Mouse (Mus musculus) midbrain, embryonic 16.5 days (tissue): ENCODE results near the gene Dnajc16. TPM values are rescaled to one million over a fixed set of nuclear protein-coding genes. Genes with fewer than 3 reads are reported as not detected.

Source experiments
- ATAC-seq: fragments of 200-750 bp; cut with Nextera tagmentation; 2 replicates; pipeline ENCODE4 v1.8.0; 2017; ENCODE audit warnings: moderate TSS enrichment
- H3K27ac ChIP-seq: fragments of 300-500 bp; sonication (generic); 2 replicates; pipeline ENCODE4 v1.5.1; 2014; ENCODE audit warnings: mild to moderate bottlenecking, low read length, mixed read lengths
- H3K27me3 ChIP-seq: fragments of 300-500 bp; sonication (generic); 2 replicates; pipeline ENCODE4 v1.6.1; 2014; ENCODE audit warnings: low read depth, low read length, mixed read lengths; ENCODE audit not compliant: control insufficient read depth, insufficient read depth
- H3K36me3 ChIP-seq: fragments of 300-500 bp; sonication (generic); 2 replicates; pipeline ENCODE4 v1.6.1; 2014; ENCODE audit warnings: mild to moderate bottlenecking, low read length, moderate library complexity, mixed read lengths; ENCODE audit not compliant: control insufficient read depth, insufficient read depth
- H3K4me1 ChIP-seq: fragments of 300-500 bp; sonication (generic); 2 replicates; pipeline ENCODE4 v1.6.1; 2014; ENCODE audit warnings: mild to moderate bottlenecking, low read length, mixed read lengths; ENCODE audit not compliant: control insufficient read depth, insufficient read depth
- H3K4me2 ChIP-seq: fragments of 300-500 bp; sonication (generic); 2 replicates; pipeline ENCODE4 v1.6.1; 2014; ENCODE audit warnings: mild to moderate bottlenecking, low read length, mixed read lengths
- H3K4me3 ChIP-seq: fragments of 300-500 bp; sonication (generic); 2 replicates; pipeline ENCODE4 v1.5.1; 2014; ENCODE audit warnings: low read depth, mild to moderate bottlenecking, low read length, moderate library complexity, mixed read lengths
- H3K9ac ChIP-seq: fragments of 300-500 bp; sonication (generic); 2 replicates; pipeline ENCODE4 v1.6.1; 2014; ENCODE audit warnings: low read depth, low read length, mixed read lengths
- H3K9me3 ChIP-seq: fragments of 300-500 bp; sonication (generic); replicated peaks from 2 replicates; pipeline ENCODE4 v1.6.1; 2014; ENCODE audit warnings: mild to moderate bottlenecking, low read length, mixed read lengths; ENCODE audit not compliant: control insufficient read depth, poor library complexity, severe bottlenecking
- WGBS: fragments of 180-500 bp; shearing (Covaris S2); extraction: QIAGEN DNeasy Blood & Tissue Kit; methylation state at CpG from one replicate; pipeline ENCODE4 v1.1.7; 2014; 5-methylcytosine and 5-hydroxymethylcytosine counted together
- polyA plus RNA-seq: library from polyadenylated mRNA; unstranded; fragments of >200 nt; fragmentation: Nextera tagmentation; extraction: Ambion mirVana; gene quantifications from 2 replicates; pipeline ENCODE4 v1.2.1, GENCODE M21; 2015

Gene Dnajc16
- polyA plus RNA-seq, 1 experiment from 2014 or later, result 6.6 TPM

DNA sequence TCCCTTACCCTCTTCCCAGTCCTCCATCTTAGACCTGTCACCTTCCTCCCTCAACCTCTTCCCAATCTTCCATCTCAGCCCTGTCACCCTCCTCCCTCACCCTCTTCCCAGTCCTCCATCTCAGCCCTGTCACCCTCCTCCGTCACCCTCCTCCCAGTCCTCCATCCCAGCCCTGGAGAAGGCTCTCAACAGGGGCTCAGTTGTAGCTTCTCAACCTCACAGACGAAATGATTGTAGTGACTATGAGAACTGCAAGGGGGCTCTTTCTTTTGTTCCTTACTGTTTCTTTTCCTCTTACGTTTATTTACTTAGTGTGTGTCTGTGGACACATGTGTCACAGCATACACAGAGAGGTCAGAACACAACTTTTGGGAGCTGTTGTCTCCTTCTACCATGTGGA lies 39.9 kb downstream of the Dnajc16 start:
- H3K9ac ChIP-seq, result no peak overlapping the region
- no peaks in the 10 kb centered on the region for H3K36me3 ChIP-seq
- no peaks in the 10 kb centered on the region for H3K4me1 ChIP-seq
- H3K4me3 ChIP-seq, result no peak overlapping the region
- WGBS, result 62% methylated on average over 3 of the region's 3 CpGs
- H3K9me3 ChIP-seq, result no peaks in the 10 kb centered on the region
- no peak overlapping the region for H3K27ac ChIP-seq
- no peaks in the 10 kb centered on the region for H3K27me3 ChIP-seq
- no peak overlapping the region for H3K4me2 ChIP-seq
- no peak for ATAC-seq

DNA sequence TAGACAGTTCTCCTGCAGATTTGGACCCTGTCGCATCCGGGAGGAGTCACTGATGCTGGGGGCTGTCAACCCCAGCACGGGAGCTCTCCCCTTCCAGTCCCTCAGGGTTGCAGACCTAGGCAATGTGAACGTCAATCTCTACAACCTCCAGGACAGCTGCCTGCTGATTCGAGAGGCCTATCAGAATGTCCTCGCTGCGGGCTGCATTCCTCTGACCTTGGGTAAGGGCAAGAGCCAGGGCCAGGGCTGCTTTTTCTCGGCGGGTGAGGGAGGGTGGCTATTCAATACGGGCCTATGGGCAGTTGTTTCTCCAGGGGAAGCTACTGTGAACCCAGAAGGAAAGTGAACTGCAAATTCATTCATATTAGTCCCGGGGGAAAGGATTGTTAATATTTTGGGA lies 41.2 kb downstream of the Dnajc16 start:
- whole genome bisulfite sequencing, result 44% methylated on average over 11 of the region's 11 CpGs

DNA sequence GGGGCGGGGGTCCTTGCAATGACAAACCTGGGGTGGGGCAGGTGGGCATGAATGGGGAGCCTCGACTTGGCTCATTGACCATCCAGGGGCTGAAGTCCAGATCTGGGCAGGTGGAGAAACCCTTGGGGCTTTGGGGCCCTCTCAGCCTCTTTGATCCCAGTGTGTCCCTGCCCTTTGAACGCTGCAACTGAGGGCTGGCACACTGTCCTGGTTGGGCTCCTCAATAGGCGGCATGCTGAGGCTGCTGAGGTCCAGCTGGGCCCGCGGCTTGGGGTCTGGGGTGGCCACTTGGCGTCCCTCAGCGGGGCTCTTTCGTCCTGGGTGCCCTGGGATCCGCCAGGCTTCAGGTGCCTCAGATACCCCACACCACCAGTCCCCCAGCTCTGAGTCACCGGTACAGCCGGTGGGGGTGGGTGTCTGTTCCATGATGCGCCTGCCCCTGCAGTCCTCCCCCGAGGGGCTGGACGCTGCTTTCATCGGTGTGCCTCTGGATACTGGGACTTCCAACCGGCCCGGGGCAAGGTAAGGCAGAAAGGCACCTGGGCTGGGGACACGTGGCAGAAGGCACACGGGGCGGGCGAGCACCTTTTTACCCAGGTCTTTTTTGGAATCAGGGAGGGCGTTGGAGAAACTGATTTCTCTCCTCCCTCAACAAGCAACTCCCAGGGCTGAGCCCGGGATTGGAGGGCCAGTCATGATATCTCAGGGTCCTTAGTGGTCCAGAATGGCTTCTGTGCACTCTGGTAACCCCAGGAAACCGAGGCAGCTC lies 44.0 kb downstream of the Dnajc16 start, which contains the start of gene Agmat:
TSS of gene Agmat (plus strand) at position 95 of the 769 bp plus-strand sequence.
- H3K9ac ChIP-seq, result no peak within 1 kb of the TSS
- no peaks in the 10 kb centered on the region for H3K27me3 ChIP-seq
- ATAC-seq, result no peak
- H3K4me3 ChIP-seq, result no peak within 1 kb of the TSS
- H3K4me1 ChIP-seq, result no peaks in the 10 kb centered on the region
- 21% methylated on average over 25 of the region's 25 CpGs for WGBS
- no peaks in the 10 kb centered on the region for H3K36me3 ChIP-seq
- H3K4me2 ChIP-seq, result no peak within 1 kb of the TSS
- H3K9me3 ChIP-seq, result no peaks in the 10 kb centered on the region
- H3K27ac ChIP-seq, result no peak within 1 kb of the TSS

More for the DNA sequence above, 41.2 kb downstream of the Dnajc16 start:
- Histone ChIP-seq H3K4me2 (no peak overlapping the region), H3K27me3 (no peaks in the 10 kb centered on the region), H3K9ac (no peak overlapping the region), H3K9me3 (no peaks in the 10 kb centered on the region), H3K4me3 (no peak overlapping the region), H3K27ac (no peak overlapping the region), H3K36me3 (no peaks in the 10 kb centered on the region), H3K4me1 (no peaks in the 10 kb centered on the region)
- ATAC-seq, result no peak

DNA sequence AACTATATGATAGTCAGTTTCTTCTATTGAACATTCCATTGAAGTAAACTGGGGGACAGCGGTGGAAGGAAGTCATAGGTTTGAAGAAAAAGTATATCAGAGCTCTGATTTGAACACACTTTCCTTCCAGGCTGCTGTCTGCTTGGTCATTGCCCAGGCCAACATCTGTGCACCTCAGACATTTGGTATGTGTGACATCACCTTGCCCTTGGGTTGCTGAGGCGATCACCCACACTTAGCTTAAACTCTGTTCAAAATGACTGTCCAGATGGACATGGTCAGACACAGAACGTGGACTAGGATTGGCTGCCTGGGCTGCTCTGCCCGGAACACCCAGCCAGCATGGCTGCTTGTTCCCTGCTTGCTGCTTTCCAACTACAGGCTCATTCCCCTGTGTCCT lies 48.4 kb downstream of the Dnajc16 start:
- Histone ChIP-seq H3K36me3 (no peaks in the 10 kb centered on the region), H3K27ac (no peak overlapping the region), H3K4me1 (no peaks in the 10 kb centered on the region), H3K9ac (no peak overlapping the region), H3K27me3 (no peaks in the 10 kb centered on the region), H3K9me3 (no peaks in the 10 kb centered on the region), H3K4me2 (no peak overlapping the region), H3K4me3 (no peak overlapping the region)
- WGBS, result 84% methylated on average over 4 of the region's 4 CpGs
- ATAC-seq, result no peak

DNA sequence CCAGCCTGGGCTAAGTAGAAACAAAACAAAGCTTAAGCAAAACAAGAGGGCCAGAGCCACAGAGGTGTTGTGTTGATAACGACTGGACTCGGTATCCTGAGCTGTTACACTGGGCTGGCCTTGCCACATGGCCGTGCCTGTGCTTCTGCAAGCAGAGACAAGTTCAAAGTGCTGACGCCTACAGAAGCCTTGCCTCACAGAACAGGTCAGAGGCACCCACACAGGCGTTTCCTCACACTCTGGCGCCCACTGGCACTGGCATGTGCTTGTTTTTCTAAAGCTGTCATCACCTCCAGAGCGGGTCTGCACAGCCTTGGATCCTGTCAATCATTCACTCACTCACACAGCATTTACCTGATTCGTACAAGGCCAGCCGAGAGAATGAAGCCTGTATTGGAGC lies 48.9 kb downstream of the Dnajc16 start:
- H3K36me3 ChIP-seq, result no peaks in the 10 kb centered on the region
- no peak overlapping the region for H3K9ac ChIP-seq
- no peaks in the 10 kb centered on the region for H3K27me3 ChIP-seq
- H3K27ac ChIP-seq, result no peak overlapping the region
- H3K9me3 ChIP-seq, result no peaks in the 10 kb centered on the region
- H3K4me1 ChIP-seq, result no peaks in the 10 kb centered on the region
- 75% methylated on average over 9 of the region's 9 CpGs for WGBS
- no peak for ATAC-seq
- no peak overlapping the region for H3K4me3 ChIP-seq
- no peak overlapping the region for H3K4me2 ChIP-seq

DNA sequence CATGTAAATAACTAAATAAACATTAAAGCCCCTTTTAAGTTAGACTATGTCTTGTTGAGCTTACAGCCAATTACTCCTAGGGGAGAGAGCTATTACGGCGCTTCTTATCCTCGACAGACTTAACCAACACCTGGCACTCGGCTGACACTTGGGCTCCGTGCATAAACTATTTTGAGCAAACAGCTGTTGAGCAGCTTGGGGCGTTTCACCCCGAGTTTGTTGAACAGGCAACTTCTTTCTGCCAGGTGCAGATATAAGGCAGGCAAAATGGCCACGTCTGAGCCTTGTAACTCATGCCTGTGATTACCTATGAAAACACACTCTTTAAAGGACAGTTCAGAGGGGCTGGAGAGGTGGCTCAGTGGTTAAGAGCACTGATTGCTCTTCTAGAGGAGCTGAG lies 52.7 kb downstream of the Dnajc16 start:
- Histone ChIP-seq H3K9me3 (no peaks in the 10 kb centered on the region), H3K27ac (no peak overlapping the region), H3K9ac (no peak overlapping the region), H3K4me3 (no peak overlapping the region), H3K36me3 (no peaks in the 10 kb centered on the region), H3K4me2 (no peak overlapping the region), H3K27me3 (no peaks in the 10 kb centered on the region), H3K4me1 (peaks cover 9% of the 10 kb centered on the region; the same call in 1 of the 2 replicates)
- WGBS, result 81% methylated on average over 8 of the region's 8 CpGs
- ATAC-seq, result no peak

DNA sequence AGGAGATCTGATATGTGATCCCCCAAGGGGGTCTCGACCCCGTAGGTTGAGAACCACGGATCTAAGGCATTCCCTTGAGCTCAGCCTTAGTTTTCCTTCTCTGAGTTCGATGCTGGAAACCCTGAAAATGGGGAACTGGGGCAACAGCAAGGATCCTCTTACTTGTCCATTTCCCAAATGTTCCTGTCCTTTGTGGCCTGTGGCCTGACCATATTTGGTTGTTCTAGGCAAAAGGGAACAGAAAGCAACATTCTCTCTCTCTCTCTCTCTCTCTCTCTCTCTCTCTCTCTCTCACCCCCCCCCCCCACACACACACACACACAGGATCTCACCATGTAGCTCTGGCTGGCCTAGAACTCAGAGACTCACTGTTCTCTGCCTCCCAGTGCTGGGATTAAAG lies 53.9 kb downstream of the Dnajc16 start:
- no peak overlapping the region for H3K9ac ChIP-seq

DNA sequence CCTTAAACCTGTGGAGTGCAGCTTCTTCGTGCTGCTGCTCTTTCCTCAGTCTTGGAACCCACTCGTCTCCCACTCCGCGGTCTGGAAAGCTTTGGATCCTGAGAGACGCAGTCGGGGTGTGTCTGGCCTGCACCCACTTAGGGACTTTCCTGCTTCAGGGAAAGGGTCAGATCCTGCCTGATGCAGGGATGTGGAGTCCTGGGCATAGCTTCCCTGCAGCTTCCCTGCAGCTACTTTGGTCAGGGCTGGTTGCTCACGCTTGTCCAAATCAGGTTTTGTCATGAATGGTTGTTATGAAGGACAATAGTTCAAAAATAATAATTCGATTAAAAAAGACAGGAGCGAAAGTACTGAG lies 55.5 kb downstream of the Dnajc16 start:
- Histone ChIP-seq H3K27me3 (no peaks in the 10 kb centered on the region), H3K9me3 (no peaks in the 10 kb centered on the region), H3K4me3 (peak overlapping the region; percentile 44), H3K27ac (peak overlapping the region; percentile 58), H3K9ac (peak overlapping the region; percentile 59; the same call in 1 of the 2 replicates), H3K36me3 (no peaks in the 10 kb centered on the region), H3K4me2 (peak overlapping the region; percentile 86), H3K4me1 (peaks cover 9% of the 10 kb centered on the region; the same call in 1 of the 2 replicates)
- WGBS, result 22% methylated on average over 9 of the region's 9 CpGs
- no peak for ATAC-seq

More for the DNA sequence above, 53.9 kb downstream of the Dnajc16 start:
- no peak for ATAC-seq
- Histone ChIP-seq H3K9me3 (no peaks in the 10 kb centered on the region), H3K27me3 (no peaks in the 10 kb centered on the region), H3K4me2 (no peak overlapping the region), H3K4me1 (peaks cover 9% of the 10 kb centered on the region; the same call in 1 of the 2 replicates), H3K4me3 (no peak overlapping the region), H3K27ac (no peak overlapping the region), H3K36me3 (no peaks in the 10 kb centered on the region)
- 67% methylated on average over 4 of the region's 4 CpGs for WGBS

DNA sequence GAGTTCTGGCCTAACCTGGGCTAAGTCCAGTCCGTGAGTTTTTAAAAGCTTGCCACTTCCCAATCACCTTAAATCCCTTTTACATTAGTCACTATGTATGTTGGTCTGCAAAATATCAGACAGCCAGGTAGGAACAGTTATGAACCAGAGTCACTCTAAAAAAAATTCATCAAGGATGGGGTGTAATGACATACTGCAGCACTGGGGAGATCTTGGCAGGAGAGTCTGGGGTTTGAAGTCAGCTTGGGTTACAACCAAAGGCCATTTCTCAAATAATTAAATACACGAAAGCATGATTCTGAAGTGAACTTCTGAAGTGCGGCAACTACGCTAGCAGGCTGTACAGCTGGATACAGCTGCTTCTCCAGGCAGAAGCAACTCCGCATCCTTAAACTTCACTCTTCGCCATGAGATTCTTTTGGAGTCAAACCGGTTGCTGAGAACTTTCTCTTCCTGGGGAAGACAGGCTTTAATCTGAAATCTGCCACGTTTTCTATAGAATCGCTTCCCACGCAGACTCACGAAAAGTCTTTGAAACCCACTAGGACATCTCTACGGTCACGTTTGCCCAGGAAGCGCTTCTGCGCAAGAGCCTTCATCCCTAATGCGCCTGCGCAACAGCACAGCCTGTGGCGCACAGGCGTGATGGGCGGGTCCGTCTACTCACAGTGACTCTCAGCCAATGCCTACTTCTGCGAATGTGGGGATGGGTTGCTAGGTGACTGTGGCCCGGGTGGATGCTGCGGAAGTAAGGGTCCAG lies 56.1 kb downstream of the Dnajc16 start:
- H3K9ac ChIP-seq, result peak overlapping the region; percentile 59; the same call in 1 of the 2 replicates
- peak overlapping the region; percentile 58 for H3K27ac ChIP-seq
- WGBS, result 5% methylated on average over 24 of the region's 24 CpGs
- H3K4me2 ChIP-seq, result peak overlapping the region; percentile 86
- ATAC-seq, result peak; percentile 99
- peak overlapping the region; percentile 44 for H3K4me3 ChIP-seq
- peaks cover 9% of the 10 kb centered on the region; the same call in 1 of the 2 replicates for H3K4me1 ChIP-seq
- H3K27me3 ChIP-seq, result 0 out of 2 replicates have a peak, but pooled peaks cover 2% of the 10 kb centered on the region
- H3K36me3 ChIP-seq, result no peaks in the 10 kb centered on the region
- no peaks in the 10 kb centered on the region for H3K9me3 ChIP-seq
